Mouse (Mus musculus): Measurements from ENCODE around the gene Large1.

DNA sequence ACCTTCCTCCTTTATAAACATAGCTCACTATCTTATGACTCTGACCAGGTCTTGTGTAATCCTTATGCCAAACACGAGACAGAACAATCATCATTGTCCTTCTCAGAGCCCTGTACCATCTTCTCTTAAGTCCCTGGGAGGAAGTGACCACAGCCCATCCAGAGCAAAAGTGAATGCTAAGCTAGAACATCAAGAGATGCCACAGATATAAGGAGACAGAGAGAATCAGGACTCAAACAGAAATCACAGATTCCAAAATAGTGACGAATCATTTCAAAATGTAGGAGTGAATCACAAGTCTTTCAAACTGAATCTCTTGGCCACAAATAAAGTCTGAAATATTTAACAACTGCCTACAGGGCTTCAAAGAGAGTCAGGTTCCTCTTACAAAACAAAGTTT, 63.5 kb downstream of the Large1 start:
- TF ChIP-seq EP300 (IDR thresholded peaks at IDR 0.05; ENCODE audit: low read depth) (no peak), CTCF (IDR thresholded peaks at IDR 0.05; ENCODE audit: low read depth) (no peak)
